Mouse (Mus musculus) embryo, embryonic 11 days (tissue): ENCODE measurements at regions not wholly inside any gene's neighbourhood (a gene's known extent, or its start where the extent isn't known, plus 50 kb on each side); places are given as distances from the start of the nearest gene placed in this dataset.
"Not testable (repeated sequence)": the region's sequence is repeated elsewhere in the genome, so short reads cannot be mapped to it uniquely, and the experiment has no call there.

Source experiments
- DNase-seq: peaks from one replicate; pipeline ENCODE4 v3.0.0-alpha.2; 2015

DNA sequence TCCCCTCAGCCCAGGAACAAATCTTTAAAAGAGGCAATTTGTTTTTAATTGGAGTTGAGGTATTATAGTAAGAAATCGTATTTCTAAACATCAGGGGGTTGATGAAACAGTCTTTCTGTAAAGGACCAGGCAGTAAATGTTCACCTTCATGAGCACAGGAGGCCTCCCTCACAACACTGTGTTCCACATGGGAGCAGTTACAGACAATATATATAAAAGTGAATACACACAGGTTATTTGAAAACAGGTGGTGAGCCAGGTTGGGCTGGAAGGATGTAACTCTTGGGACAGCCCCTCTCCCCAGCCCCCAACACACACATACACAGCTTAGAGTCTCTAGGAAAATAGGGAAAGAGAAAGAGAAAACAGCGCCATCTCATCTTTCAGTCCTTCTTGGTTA, 105.8 kb upstream of the Dyrk2 start:
- no peak for DNase-seq

DNA sequence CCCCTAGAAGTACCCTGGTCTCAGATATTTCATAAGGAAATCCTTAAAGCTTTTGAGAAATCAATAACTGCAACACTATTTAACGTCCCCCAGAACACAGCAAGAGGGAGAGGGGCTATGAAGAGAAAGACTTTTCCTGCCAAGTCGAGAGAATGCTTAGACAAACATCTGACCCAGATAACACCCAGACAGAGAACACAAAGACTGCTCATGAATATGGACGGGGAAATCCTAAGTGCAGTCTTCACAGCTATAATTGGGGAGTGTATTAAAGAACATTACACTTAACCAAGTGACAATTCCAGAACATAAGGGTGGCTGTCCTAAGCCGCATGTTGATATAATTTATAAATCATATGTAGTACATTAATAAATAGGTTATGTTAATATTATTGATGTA, 103.3 kb upstream of the Dyrk2 start:
- DNase-seq, result no peak

DNA sequence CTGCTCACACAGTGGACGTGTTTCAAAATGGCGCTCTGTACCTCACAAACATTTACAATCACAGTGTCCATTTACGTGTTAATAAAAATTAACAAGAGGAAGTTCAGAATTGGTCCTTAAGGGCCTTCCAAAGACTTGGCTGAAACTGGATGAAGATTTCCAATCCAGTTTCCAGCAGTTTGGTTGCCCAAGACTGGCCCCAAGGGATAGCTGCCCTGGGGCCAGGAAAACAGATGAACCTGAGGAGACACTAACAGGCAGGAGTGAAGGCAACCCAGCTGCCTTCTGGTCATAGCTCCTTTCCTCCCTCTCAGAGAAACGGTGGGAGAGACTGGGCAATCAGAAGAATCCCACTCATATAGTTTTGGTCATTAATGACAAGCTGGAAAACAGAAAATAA, 102.6 kb upstream of the Dyrk2 start:
- no peak for DNase-seq

DNA sequence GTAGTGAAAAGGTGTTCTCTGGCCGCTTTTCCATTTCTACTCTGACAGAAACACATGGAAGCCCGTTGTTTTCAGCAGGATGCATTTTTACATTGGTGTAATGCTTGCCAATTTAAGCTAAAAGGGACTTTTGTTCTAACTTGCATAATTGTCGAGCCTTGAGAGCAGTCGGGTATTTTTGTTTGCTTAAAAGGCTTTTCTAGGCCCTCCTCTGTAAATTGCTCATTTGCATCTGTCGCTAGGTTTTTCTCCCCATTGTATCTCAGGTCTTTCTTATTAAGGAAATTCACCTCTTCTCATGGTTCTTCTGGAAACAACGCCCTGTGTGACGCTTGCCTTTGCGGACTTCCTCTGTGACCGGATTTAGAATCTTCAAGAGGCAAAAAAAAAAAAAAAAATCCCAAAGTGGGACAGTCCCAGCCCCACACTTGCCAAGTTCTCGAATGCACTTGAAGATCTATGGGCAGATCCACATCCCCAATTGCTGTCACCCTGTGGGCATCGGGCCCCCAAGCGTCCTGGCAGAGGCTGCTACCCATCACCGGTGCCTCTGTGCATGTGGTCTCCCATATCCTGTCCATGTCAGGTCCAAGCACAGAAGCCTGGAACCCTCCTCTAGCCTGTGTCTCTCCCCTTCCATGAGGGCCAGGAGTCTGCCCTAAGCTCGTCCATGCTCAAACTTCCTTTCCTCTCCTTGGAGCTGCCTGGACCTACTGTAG, 100.6 kb upstream of the Dyrk2 start:
- no peak for DNase-seq

DNA sequence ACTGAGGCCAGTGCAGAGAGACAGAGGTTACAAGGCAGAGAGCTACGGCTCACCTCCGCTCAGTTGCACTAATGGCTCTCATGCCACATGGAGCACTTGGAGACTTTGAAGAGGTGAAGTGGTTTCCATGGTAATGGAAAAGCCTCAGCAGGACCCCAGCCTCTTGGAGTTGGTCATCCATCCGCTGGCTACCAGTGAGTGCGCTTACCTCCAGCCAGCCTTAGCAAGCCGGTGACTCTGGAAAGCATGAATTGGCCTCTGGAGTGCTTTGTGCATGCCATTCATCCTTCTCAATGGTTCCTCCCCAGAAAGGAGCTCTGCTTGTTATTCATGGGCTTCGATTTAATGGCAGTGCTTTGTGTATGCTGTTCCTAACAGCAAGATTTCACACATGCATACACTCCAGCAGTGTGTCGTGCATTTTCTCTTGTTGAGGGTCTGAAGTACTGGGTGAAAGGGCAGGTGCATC, 91.7 kb upstream of the Dyrk2 start:
- DNase-seq, result peak; percentile 68

DNA sequence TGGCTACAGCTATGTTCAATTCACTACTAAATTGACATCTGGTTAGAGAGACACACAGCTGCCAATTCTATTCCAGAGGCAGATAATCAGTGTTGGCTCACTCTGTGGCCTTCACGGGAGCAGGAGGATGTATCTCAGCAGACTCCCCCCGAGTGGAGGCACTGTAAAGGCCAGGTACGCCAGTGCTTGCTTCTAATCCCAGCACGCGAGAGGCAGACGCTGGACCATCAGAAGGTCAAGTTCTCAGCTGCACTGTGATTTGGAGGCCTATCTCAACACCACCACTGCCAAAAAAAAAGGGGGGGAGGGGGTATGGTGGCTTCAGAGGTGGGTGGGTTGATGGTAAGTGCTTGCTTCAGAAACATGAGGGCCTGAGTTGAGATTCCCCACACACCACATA, 90.1 kb upstream of the Dyrk2 start:
- DNase-seq, result no peak

DNA sequence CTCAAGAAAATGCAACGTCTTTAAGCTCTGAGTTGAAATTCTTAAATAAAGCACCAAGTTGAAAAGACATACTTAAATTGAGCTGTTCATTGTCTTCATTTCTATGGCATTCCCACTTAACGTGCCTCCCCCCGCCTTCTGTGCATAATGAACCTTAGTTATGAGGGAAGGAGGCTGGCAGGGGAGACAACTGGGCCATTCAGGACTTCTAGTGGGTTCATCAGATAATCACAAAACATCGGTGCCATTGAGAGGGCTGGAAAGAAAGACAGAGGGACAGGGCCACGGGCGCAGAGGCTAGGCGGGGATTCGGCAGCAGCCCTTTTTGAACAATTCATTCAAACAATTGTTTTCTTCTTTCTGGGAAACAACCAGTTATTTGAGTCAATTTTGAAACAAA, 89.6 kb upstream of the Dyrk2 start:
- peak; percentile 45 for DNase-seq

DNA sequence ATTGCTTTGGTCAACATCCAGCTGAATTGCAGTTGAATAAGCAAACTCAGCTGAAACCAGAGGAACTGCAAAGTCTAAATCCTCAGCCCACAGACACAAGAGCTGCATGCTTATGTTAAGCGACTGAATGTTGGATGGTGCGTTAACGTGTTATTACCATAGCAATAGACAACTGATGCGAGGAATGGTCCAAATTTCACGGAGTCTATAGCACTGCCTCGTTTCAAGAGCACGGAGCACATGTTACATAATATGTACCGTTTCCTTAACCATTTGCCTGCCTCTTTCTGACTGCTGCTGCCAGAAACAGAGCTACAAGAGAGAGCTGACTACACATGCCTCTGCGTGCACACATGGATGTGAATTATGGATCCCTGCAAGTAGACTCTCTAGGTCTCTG, 86.3 kb upstream of the Dyrk2 start:
- no peak for DNase-seq

DNA sequence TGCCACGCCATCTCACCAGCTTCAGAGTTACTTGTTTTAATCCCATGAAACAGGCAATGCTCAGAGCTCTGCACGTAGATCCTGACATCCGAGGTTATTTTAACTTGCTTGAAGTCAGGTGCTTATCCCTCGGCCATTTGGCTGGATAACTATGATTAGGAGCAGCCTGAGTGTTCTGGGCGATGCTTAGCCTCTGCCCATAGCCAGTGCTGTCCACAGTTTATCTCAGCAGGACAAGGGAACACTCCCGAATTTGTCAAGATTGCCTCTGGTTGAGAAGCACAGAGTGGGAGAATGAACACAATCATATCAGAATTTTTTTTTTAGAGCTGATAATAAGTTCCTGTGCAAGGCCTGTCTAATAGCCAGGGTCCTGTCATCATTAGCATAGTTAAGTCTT, 83.4 kb upstream of the Dyrk2 start:
- DNase-seq, result no peak

DNA sequence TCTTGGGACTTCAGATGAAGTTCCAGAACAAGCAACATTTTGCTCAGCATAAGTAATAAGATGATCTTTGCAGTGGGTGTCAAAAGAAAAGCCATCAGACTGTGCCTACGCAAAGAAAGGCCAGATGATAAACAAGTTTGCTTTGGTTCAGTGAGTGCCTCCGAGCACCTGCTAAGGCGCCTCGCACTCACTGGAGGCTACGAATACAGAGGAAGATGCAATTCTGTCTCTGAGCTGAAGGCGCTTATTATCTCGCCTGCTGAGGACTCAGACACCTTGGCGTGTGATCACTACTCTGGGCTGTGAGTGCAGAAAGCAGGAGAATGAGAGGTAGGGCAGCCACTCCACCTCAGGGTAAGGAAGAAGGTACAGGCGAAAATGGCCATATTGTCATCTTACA, 82.7 kb upstream of the Dyrk2 start:
- DNase-seq, result no peak

DNA sequence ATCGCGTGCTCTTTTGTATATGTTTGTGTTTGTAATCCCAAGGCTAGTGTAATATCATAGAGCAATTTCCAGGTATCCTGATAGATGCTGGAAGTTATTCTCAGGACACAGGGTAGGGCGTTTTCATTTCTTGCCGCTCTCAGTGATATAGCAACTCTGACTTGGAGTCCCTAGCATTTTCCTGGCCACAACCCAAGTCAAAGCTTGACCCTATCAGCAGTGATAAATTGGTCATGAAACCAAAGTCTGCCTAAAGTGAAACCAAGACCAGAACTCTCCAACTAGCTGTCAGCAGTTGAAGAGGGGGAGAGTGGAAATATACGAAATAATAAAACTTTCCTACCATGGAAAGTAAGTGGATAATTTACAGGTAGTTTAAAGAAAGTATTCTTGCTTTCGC, 77.7 kb upstream of the Dyrk2 start:
- no peak for DNase-seq

DNA sequence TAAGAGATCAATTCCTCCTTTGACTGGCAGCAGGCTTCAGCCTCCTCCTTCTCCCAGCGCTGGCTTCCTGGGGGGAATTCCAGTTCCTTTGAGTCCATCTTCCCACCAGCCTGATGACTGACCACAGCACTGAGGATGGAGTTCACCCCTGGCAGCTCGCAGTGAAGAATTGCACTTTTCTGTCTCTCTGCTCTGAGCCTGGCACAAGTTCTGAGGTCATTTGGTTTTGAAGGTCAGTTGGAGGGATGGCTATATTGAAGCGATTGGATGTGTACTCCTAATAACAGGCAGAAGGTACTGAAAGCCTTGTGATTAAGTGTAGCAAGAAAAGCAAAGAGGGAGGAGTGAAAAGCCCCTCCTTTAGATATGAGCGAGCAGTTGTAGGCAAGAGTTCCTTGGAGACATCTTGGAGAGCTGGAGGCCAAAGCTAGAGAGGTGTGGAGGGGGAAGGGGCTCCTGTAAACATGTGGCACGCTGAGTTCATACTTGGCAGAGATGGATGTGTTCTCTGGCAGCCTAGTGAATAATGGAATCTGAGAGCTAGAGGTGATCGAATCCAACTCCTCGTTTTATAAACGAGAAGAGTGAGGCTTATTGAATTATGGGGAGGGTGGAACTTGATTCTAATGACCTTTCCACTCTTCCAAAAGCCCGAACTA, 77.1 kb upstream of the Dyrk2 start:
- DNase-seq, result no peak

DNA sequence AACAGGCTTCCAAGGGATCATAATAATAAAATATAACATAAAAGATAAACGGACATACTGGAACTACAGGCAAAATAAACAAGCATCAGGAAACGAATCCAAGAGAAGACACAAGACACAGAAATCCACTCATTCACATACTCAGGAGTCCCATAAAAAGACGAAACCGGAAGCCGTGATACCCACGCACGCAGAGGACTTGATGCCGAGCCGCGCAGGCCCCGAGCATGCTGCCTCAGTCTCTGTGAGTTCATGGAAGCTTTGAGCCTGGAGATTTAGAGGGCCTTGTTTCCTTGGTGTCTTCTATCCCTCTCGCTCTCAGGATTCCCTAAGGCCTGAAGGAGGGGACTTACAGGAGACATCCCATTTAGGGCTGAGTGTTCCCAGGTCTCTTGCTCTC, 57.3 kb upstream of the Dyrk2 start:
- no peak for DNase-seq

DNA sequence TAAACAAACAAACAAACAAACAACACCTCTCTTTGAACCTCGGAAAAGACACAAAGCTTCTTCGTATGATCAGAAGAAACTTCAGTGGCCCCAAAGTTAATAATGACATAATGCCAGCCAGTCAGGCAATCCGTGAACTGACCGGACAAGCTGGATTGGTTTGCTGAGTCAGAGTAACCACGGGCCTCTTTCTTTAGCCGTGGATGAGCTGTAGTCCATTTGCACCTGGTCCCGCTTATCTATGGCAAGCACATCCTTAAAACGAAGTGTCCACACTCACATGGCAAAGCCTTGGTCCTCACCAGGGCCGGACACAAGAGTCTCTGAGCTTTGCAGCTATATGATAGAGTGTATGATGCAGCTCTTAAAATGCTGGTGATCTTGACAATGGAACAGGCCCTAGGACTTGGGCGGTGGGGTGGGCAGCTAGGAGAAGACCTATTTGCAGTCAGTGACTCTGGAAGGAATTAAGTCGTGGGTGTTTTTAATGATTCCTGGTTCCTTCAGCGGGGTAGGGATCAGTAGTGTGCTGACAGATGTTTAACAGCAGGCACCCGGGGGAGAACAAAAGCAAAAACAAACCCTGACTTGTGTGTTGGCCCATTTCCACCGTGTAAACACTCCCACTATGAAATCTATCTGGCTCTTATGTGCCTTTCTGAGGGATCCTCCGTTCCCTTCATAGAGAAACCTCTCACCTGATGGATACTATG, 53.6 kb upstream of the Dyrk2 start:
- DNase-seq, result no peak

DNA sequence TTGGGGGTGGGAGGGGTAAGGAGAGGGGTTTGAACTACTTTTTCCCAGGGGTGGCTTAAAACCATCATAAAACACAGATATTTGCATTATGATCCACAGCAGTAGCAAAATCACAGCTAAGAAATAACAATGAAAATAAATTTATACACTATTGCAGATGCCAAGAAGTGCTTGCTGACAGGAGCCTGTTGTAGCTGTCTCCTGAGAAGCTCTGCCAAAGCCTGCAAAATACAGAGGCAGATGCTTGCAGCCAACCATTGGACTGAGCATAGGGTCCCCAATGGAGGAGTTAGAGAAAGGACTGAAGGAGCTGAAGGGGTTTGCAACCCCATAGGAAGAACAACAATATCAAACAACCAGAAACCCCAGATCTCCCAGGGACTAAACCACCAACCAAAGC, 52.1 kb upstream of the Dyrk2 start:
- DNase-seq, result not testable (repeated sequence)
